7 mouse cellular contexts compared by ENCODE assay signal in the genomic region with DNA sequence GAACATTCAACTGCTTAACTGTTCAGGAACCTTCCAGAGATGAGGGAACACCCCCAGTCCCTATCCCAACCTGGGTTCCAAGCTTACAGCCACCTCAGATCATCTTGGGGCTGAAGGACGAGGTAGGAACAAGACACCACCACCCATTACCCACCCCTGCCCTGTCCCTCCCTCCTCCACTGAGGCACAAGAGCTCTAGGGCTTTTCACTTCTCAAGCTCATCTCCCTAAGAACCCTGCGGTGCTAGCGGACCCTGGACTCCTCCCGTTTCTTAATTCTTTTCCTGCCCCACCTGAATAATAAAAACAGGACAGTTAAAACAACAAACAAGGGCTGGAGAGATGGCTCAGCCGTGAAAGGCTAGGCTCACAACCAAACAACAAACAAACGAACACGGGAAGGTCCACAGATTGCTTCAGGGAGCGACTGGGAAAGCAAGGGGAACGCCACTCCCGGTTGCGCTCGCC. TPM values are rescaled to one million over a fixed set of nuclear protein-coding genes. Genes with fewer than 3 reads are reported as not detected.
A peak's percentile ranks its signal among the peaks of the same experiment; 100 is the strongest.
DNase-seq lines count a peak whose midpoint lies in the region; ATAC-seq lines count a peak whose summit lies in the region.

No protein-coding gene starts in this region.

- 2% methylated on average over 12 of the region's 12 CpGs for WGBS in embryonic facial prominence, embryonic 11.5 days
- 2% methylated on average over 12 of the region's 12 CpGs for WGBS in hindbrain, embryonic 12.5 days

- peak; percentile 25 for DNase-seq in thymus, postnatal 0 days (ENCODE audit: low spot score)
- DNase-seq in thymus, postnatal 4 days = no peak
- DNase-seq in embryonic facial prominence, embryonic 11.5 days (ENCODE audit: low spot score) = peak; percentile 27
- DNase-seq in lung, postnatal 10 days = peak; percentile 42
- no peak for DNase-seq in right cerebral cortex, postnatal 25 days
- no peak for DNase-seq in layer of hippocampus, adult 11-12 months (ENCODE audit: low spot score)

- no peaks in the 10 kb centered on the region for H3K9me3 ChIP-seq in embryonic facial prominence, embryonic 11.5 days (replicated peaks; ENCODE audit: control insufficient read depth, low read length)
- no peaks in the 10 kb centered on the region for H3K9me3 ChIP-seq in hindbrain, embryonic 12.5 days (replicated peaks)

- peak overlapping the region; percentile 91 for H3K4me2 ChIP-seq in embryonic facial prominence, embryonic 11.5 days (ENCODE audit: low read depth, low read length)
- peak overlapping the region; percentile 96 for H3K4me2 ChIP-seq in hindbrain, embryonic 12.5 days (replicated peaks)

- peaks cover 3% of the 10 kb centered on the region; the same call in 1 of the 2 replicates for H3K4me1 ChIP-seq in embryonic facial prominence, embryonic 11.5 days (ENCODE audit: control insufficient read depth, insufficient read depth, low read length)
- peaks cover 14% of the 10 kb centered on the region; the same call in 1 of the 2 replicates for H3K4me1 ChIP-seq in hindbrain, embryonic 12.5 days

- peaks cover 16% of the 10 kb centered on the region for H3K27me3 ChIP-seq in embryonic facial prominence, embryonic 11.5 days (ENCODE audit: control insufficient read depth, insufficient read depth, low read length)
- peaks cover 34% of the 10 kb centered on the region for H3K27me3 ChIP-seq in hindbrain, embryonic 12.5 days

- ATAC-seq in embryonic facial prominence, embryonic 11.5 days (replicated peaks; ENCODE audit: insufficient number of reproducible peaks, low FRiP score, low TSS enrichment, low read depth) = no peak
- ATAC-seq in hindbrain, embryonic 12.5 days (ENCODE audit: low FRiP score) = no peak

- peak overlapping the region; percentile 57 for H3K4me3 ChIP-seq in embryonic facial prominence, embryonic 11.5 days (ENCODE audit: low read depth, low read length)
- H3K4me3 ChIP-seq in hindbrain, embryonic 12.5 days = peak overlapping the region; percentile 52

- H3K9ac ChIP-seq in embryonic facial prominence, embryonic 11.5 days (replicated peaks; ENCODE audit: low read length) = peak overlapping the region; percentile 62
- H3K9ac ChIP-seq in hindbrain, embryonic 12.5 days = peak overlapping the region; percentile 67

- no peak overlapping the region for H3K27ac ChIP-seq in embryonic facial prominence, embryonic 11.5 days (replicated peaks; ENCODE audit: low read depth, low read length)
- no peak overlapping the region for H3K27ac ChIP-seq in hindbrain, embryonic 12.5 days

- no peaks in the 10 kb centered on the region for H3K36me3 ChIP-seq in embryonic facial prominence, embryonic 11.5 days (replicated peaks; ENCODE audit: control insufficient read depth, insufficient read depth, low read depth, low read length)
- H3K36me3 ChIP-seq in hindbrain, embryonic 12.5 days = no peaks in the 10 kb centered on the region

RNA-seq across cellular contexts. Expression of gene Parp14, which starts 0.7 kb away (rescaled TPM):
- polyA plus RNA-seq in thymus, postnatal 0 days (2015; fragmentation: Nextera tagmentation; extraction: Ambion mirVana) = 5.3 and 5.5 TPM in 2 replicates
- polyA plus RNA-seq in embryonic facial prominence, embryonic 11.5 days (2014; fragmentation: Nextera tagmentation; extraction: Ambion mirVana) = 0.29 and 0.45 TPM in 2 replicates
- 0.43 and 0.47 TPM in 2 replicates for polyA plus RNA-seq in hindbrain, embryonic 12.5 days (2016; fragmentation: Nextera tagmentation; extraction: Ambion mirVana)

Comparison
In these comparisons a context has a peak if more than half of its experiments do, and no peak if none do; other contexts are left out.
1. DNase-seq: peak in thymus, postnatal 0 days (single experiment), embryonic facial prominence, embryonic 11.5 days (single experiment) and lung, postnatal 10 days (single experiment); none in thymus, postnatal 4 days (single experiment), right cerebral cortex, postnatal 25 days (single experiment) and layer of hippocampus, adult 11-12 months (single experiment).